Mouse (Mus musculus): ENCODE data around the gene Neurog3.

DNA sequence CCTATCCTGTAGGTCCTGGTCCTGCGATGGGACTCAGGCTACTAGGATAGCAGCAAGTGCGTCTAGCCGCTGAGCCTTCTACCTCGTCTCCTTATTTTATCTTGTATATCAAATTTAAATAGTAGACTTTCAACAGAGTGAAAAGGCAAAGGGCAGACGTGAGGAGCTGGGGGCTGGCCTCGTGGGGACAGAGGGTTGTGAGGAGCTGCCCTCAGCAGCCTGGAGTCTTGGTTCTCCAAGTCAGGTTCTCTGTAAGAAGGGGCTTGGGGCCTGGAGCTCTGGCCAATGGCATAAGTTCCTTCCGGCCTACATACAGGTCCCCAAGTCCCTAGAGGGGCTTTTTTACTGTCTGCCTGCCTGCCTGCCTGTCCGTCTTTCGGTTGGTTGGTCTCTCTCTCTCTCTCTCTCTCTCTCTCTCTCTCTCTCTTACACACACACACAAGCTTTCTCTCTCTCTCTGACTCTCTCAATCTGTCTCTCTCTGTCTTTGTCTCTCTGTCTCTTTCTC, 41.1 kb downstream of the Neurog3 start:
- no peak for TF ChIP-seq CTCF (conservative IDR thresholded peaks at IDR 0.05; ENCODE audit: insufficient read depth, insufficient read length, low read depth, low read length)
- TF ChIP-seq POLR2A (IDR thresholded peaks at IDR 0.05; ENCODE audit: low read depth, low read length), result no peak

All from kidney, adult 2 months (tissue).